ENCODE assay signal across 9 mouse cellular contexts in the genomic region with DNA sequence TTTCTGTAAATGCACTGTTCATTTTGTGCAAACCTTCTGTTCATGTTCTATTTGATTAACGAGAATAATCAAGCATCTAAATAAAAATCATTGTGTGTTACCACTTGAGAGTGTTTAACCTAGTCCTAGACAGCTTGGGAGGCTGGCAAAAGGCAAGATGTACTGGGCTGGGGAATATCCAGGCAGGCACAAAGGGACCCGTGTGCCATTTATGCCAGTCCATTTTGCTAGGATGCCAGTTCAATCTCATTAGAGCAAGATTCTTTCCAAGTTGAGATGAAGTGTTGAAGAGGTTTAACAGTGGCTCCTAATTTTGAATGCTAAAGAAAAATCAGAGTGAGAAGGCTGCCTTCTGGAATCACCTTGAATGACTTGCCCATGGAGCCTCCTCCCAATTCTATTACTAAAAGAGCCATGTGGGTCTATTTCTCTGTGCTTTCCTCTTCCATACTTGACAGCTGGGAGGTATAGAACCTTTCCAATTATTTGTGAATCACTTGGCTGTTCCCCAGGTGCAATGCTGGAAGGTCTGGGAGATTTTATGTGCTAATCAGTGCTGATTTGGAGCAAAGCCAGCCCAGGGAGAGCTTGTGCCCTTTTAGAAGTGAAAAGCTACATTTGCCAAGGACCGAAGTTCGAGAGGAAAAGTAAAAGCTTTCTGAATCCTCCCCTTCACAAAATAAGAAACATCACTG.
DNase-seq lines count a peak whose midpoint lies in the region; ATAC-seq lines count a peak whose summit lies in the region.
"Had no signal": no experiment of that assay in that cellular context is flagged by ENCODE, and none has a peak within 500 bp of the region (broad histone marks: within the 10 kb centered on the region; RNA-seq: fewer than 3 reads in every experiment).

No protein-coding gene starts in this region.

- peak overlapping the region; percentile 68 for H3K27ac ChIP-seq in midbrain, embryonic 13.5 days

- H3K4me1 ChIP-seq in midbrain, embryonic 13.5 days (replicated peaks) = peaks cover 25% of the 10 kb centered on the region

- DNase-seq in left cerebral cortex, adult 11 months (ENCODE audit: low spot score) = peak; percentile 22
- DNase-seq in left cerebral cortex, adult 18-20 months (ENCODE audit: low spot score in 2 of 2) = no peak
- peak; percentile 97 for DNase-seq in cerebellum, postnatal 10 days
- peak; percentile 52 for DNase-seq in kidney, adult 9 months
- no peak for DNase-seq in thymus, postnatal 14 days
- no peak for DNase-seq in gastrocnemius, postnatal 14 days
- DNase-seq in spleen, adult 18-20 months = no peak

- no peak overlapping the region for H3K9ac ChIP-seq in midbrain, embryonic 13.5 days (replicated peaks)

- peak; percentile 57 for ATAC-seq in midbrain, embryonic 13.5 days

- H3K36me3 ChIP-seq in midbrain, embryonic 13.5 days = no peaks in the 10 kb centered on the region

- intact Hi-C loops in gastrocnemius, postnatal 14 days (cut with DNase I; ENCODE audit: low total_unique reads) = no loop called here

- no peak overlapping the region for H3K4me3 ChIP-seq in midbrain, embryonic 13.5 days (replicated peaks)
- H3K4me3 ChIP-seq: erythroblast, embryonic 14.5 days had no signal

- WGBS in midbrain, embryonic 13.5 days = 43% methylated on average over 4 of the region's 4 CpGs

- no peaks in the 10 kb centered on the region for H3K9me3 ChIP-seq in midbrain, embryonic 13.5 days

- no peaks in the 10 kb centered on the region for H3K27me3 ChIP-seq in midbrain, embryonic 13.5 days

- peak overlapping the region; percentile 13; the same call in 1 of the 2 replicates for H3K4me2 ChIP-seq in midbrain, embryonic 13.5 days (replicated peaks)

Comparison
In these comparisons a context has a peak if more than half of its experiments do, and no peak if none do; other contexts are left out.
1. DNase-seq: peak in left cerebral cortex, adult 11 months (single experiment), cerebellum, postnatal 10 days (2 of 2) and kidney, adult 9 months (single experiment); none in left cerebral cortex, adult 18-20 months (0 of 2), thymus, postnatal 14 days (single experiment), gastrocnemius, postnatal 14 days (single experiment) and spleen, adult 18-20 months (0 of 2).